ENCODE assay signal across 14 mouse cellular contexts in genomic region chr1:187226328-187227025, GRCm38 (mm10). TPM values are rescaled to one million over a fixed set of nuclear protein-coding genes. Genes with fewer than 3 reads are reported as not detected.
DNase-seq lines count a peak whose midpoint lies in the region; ATAC-seq and TF ChIP-seq lines count a peak whose summit lies in the region.
"Had no signal": no experiment of that assay in that cellular context is flagged by ENCODE, and none has a peak within 500 bp of the region (broad histone marks: within the 10 kb centered on the region; RNA-seq: fewer than 3 reads in every experiment).

No protein-coding gene starts in this region.

- peaks cover 10% of the 10 kb centered on the region for H3K4me1 ChIP-seq in heart, adult 2 months (ENCODE audit: control insufficient read depth, insufficient read depth, low read length)
- peaks cover 11% of the 10 kb centered on the region; the same call in 1 of the 2 replicates for H3K4me1 ChIP-seq in lung, embryonic 14.5 days (ENCODE audit: insufficient read depth)
- H3K4me1 ChIP-seq in heart, postnatal 0 days (ENCODE audit: control insufficient read depth, insufficient read depth) = peaks cover 8% of the 10 kb centered on the region
- H3K4me1 ChIP-seq: forebrain, embryonic 15.5 days had no signal

- H3K27ac ChIP-seq in heart, adult 2 months = peak overlapping the region; percentile 67
- H3K27ac ChIP-seq in lung, embryonic 14.5 days (ENCODE audit: low read depth) = no peak overlapping the region
- peak overlapping the region; percentile 52 for H3K27ac ChIP-seq in heart, postnatal 0 days (ENCODE audit: low read depth)
- H3K27ac ChIP-seq: forebrain, embryonic 15.5 days had no signal

- peaks cover 3% of the 10 kb centered on the region for H3K79me2 ChIP-seq in heart, adult 2 months (replicated peaks; ENCODE audit: control insufficient read depth, insufficient read depth, low read length)

- TF ChIP-seq POLR2A in heart, adult 2 months (IDR thresholded peaks at IDR 0.05; ENCODE audit: insufficient read depth, low read depth, low read length) = no peak

- TF ChIP-seq EP300 in heart, adult 2 months (IDR thresholded peaks at IDR 0.05; ENCODE audit: insufficient read depth, low read depth, low read length) = no peak
- no peak for TF ChIP-seq EP300 in heart, postnatal 0 days (IDR thresholded peaks at IDR 0.05; ENCODE audit: low read depth)

- no peaks in the 10 kb centered on the region for H3K9me3 ChIP-seq in lung, embryonic 14.5 days (ENCODE audit: low read depth, low read length)
- no peaks in the 10 kb centered on the region for H3K9me3 ChIP-seq in heart, postnatal 0 days (replicated peaks; ENCODE audit: control insufficient read depth, low read length)
- H3K9me3 ChIP-seq: forebrain, embryonic 15.5 days had no signal

- peak overlapping the region; percentile 20; the same call in 1 of the 2 replicates for H3K4me3 ChIP-seq in heart, adult 2 months
- no peak overlapping the region for H3K4me3 ChIP-seq in lung, embryonic 14.5 days (ENCODE audit: low read depth, low read length)
- H3K4me3 ChIP-seq in heart, postnatal 0 days (ENCODE audit: low read depth, low read length) = no peak overlapping the region
- H3K4me3 ChIP-seq: forebrain, embryonic 15.5 days had no signal

- peaks cover 8% of the 10 kb centered on the region for H3K36me3 ChIP-seq in heart, adult 2 months (ENCODE audit: control insufficient read depth, insufficient read depth, low read length)
- H3K36me3 ChIP-seq in lung, embryonic 14.5 days (ENCODE audit: insufficient read depth) = peaks cover 20% of the 10 kb centered on the region
- 0 out of 2 replicates have a peak, but pooled peaks cover 6% of the 10 kb centered on the region for H3K36me3 ChIP-seq in heart, postnatal 0 days (replicated peaks; ENCODE audit: control insufficient read depth, insufficient read depth, low read length)
- H3K36me3 ChIP-seq: forebrain, embryonic 15.5 days had no signal

- H3K4me2 ChIP-seq in lung, embryonic 14.5 days = no peak overlapping the region
- H3K4me2 ChIP-seq in heart, postnatal 0 days (ENCODE audit: low read depth, low read length) = peak overlapping the region; percentile 11; the same call in 1 of the 2 replicates
- H3K4me2 ChIP-seq: forebrain, embryonic 15.5 days had no signal

- intact Hi-C loops in heart, adult 2 months (cut with DNase I) = no loop called here
- intact Hi-C loops in heart, postnatal 14 days (cut with DNase I) = no loop called here

- H3K9ac ChIP-seq in heart, adult 2 months (ENCODE audit: low read depth, low read length) = peak overlapping the region; percentile 20; the same call in 1 of the 2 replicates
- no peak overlapping the region for H3K9ac ChIP-seq in lung, embryonic 14.5 days
- no peak overlapping the region for H3K9ac ChIP-seq in heart, postnatal 0 days (replicated peaks; ENCODE audit: low read depth, low read length)
- H3K9ac ChIP-seq: forebrain, embryonic 15.5 days had no signal

- DNase-seq in heart, adult 2 months = no peak
- DNase-seq in heart, postnatal 14 days = no peak
- DNase-seq in lung, embryonic 14.5 days = peak; percentile 53
- DNase-seq in lung, postnatal 36 days = no peak
- DNase-seq in heart, postnatal 0 days (ENCODE audit: low spot score) = peak; percentile 16
- DNase-seq in cerebellum, adult 18-20 months = no peak
- DNase-seq: adrenal gland, adult 2 months; kidney, adult 8-10 months; right cerebral cortex, postnatal 25 days had no signal

- 30% methylated on average over 11 of the region's 11 CpGs for WGBS in heart, adult 2 months
- WGBS in lung, embryonic 14.5 days = 49% methylated on average over 11 of the region's 11 CpGs
- 29% methylated on average over 11 of the region's 11 CpGs for WGBS in heart, postnatal 0 days

- TF ChIP-seq CTCF in heart, adult 2 months (IDR thresholded peaks at IDR 0.05) = peak; percentile 13; the same call in 1 of the 2 replicates
- no peak for TF ChIP-seq CTCF in lung, embryonic 14.5 days (IDR thresholded peaks at IDR 0.05; ENCODE audit: low read depth)
- TF ChIP-seq CTCF in heart, postnatal 0 days (IDR thresholded peaks at IDR 0.05; ENCODE audit: low read depth) = no peak

- peak; percentile 44; the same call in 1 of the 2 replicates for ATAC-seq in lung, embryonic 14.5 days (ENCODE audit: insufficient read depth)
- 0 out of 2 replicates have a peak, but pooled peaks have one; percentile 41 for ATAC-seq in heart, postnatal 0 days (ENCODE audit: insufficient read depth, low read depth)
- peak; percentile 67 for ATAC-seq in megakaryocyte-erythroid progenitor cell, adult 5-6 weeks (replicated peaks; ENCODE audit: low FRiP score, low TSS enrichment, poor library complexity, severe bottlenecking)
- no peak for ATAC-seq in granulocyte monocyte progenitor cell, adult 5-6 weeks (replicated peaks; ENCODE audit: poor library complexity, severe bottlenecking)
- ATAC-seq: forebrain, embryonic 15.5 days; midbrain, embryonic 16.5 days had no signal

- H3K27me3 ChIP-seq in heart, adult 2 months (ENCODE audit: control insufficient read depth, insufficient read depth, low read length) = no peaks in the 10 kb centered on the region
- no peaks in the 10 kb centered on the region for H3K27me3 ChIP-seq in lung, embryonic 14.5 days (ENCODE audit: insufficient read depth, low read length)
- no peaks in the 10 kb centered on the region for H3K27me3 ChIP-seq in heart, postnatal 0 days (ENCODE audit: control insufficient read depth, insufficient read depth, low read length)
- H3K27me3 ChIP-seq: forebrain, embryonic 15.5 days had no signal

RNA-seq across cellular contexts. Expression of gene Gpatch2, which starts 11.2 kb away (rescaled TPM):
- 10 to 100 TPM; 10.1 to 10.5 TPM for total RNA-seq in heart, adult 2 months (2021)
- polyA plus RNA-seq in heart, adult 2 months (2012; rRNA removed) = 5.9 and 8.6 TPM in 2 replicates
- 10 to 100 TPM; 13.1 to 14.0 TPM for total RNA-seq in heart, postnatal 14 days (2021)
- 20.2 and 20.8 TPM in 2 replicates for polyA plus RNA-seq in lung, embryonic 14.5 days (2014; fragmentation: Nextera tagmentation; extraction: Ambion mirVana)
- total RNA-seq in heart, postnatal 0 days (2014; rRNA removed; ENCODE audit: low replicate concordance) = 9.2 and 11.8 TPM in 2 replicates
- 6.9 and 7.4 TPM in 2 replicates for polyA plus RNA-seq in heart, postnatal 0 days (2015; fragmentation: Nextera tagmentation; extraction: Ambion mirVana)
- total RNA-seq in megakaryocyte-erythroid progenitor cell, adult 5-6 weeks (2014; fragmentation: Nextera tagmentation) = 14.2 and 21.7 TPM in 2 replicates
- total RNA-seq in megakaryocyte-erythroid progenitor cell, adult 5-6 weeks (2017) = 20.7 and 27.2 TPM in 2 replicates
- total RNA-seq in granulocyte monocyte progenitor cell, adult 5-6 weeks (2014; fragmentation: Nextera tagmentation) = 10.6 and 11.2 TPM in 2 replicates
- 13.3 and 18.6 TPM in 2 replicates for total RNA-seq in granulocyte monocyte progenitor cell, adult 5-6 weeks (2017)

RNA-seq across cellular contexts. Expression of gene Spata17, which starts 11.2 kb away (rescaled TPM):
- 1 to 10 TPM in 1 of 2 experiments, under 1 TPM in 1; 0.29 to 1.6 TPM for total RNA-seq in heart, adult 2 months (2021)
- 0.66 and 0.82 TPM in 2 replicates for polyA plus RNA-seq in heart, adult 2 months (2012; rRNA removed)
- total RNA-seq in heart, postnatal 14 days (2021) = under 1 TPM; 0.56 to 0.79 TPM
- 0.51 and 0.89 TPM in 2 replicates for polyA plus RNA-seq in lung, embryonic 14.5 days (2014; fragmentation: Nextera tagmentation; extraction: Ambion mirVana)
- 0.15 TPM in 1 of 2 replicates, not detected in the other for total RNA-seq in heart, postnatal 0 days (2014; rRNA removed; ENCODE audit: low replicate concordance)
- polyA plus RNA-seq in heart, postnatal 0 days (2015; fragmentation: Nextera tagmentation; extraction: Ambion mirVana) = 1.1 and 1.2 TPM in 2 replicates
- total RNA-seq in megakaryocyte-erythroid progenitor cell, adult 5-6 weeks (2014; fragmentation: Nextera tagmentation) = 0.32 and 0.44 TPM in 2 replicates
- total RNA-seq in megakaryocyte-erythroid progenitor cell, adult 5-6 weeks (2017) = not detected in 2 replicates
- not detected in 2 replicates for total RNA-seq in granulocyte monocyte progenitor cell, adult 5-6 weeks (2014; fragmentation: Nextera tagmentation)
- 0.62 TPM in 1 of 2 replicates, not detected in the other for total RNA-seq in granulocyte monocyte progenitor cell, adult 5-6 weeks (2017)
- total RNA-seq: neutrophil, adult 5-6 weeks had no signal

Comparison
In these comparisons a context has a peak if more than half of its experiments do, and no peak if none do; other contexts are left out.
1. DNase-seq: peak in lung, embryonic 14.5 days (single experiment) and heart, postnatal 0 days (single experiment); none in heart, adult 2 months (0 of 2), heart, postnatal 14 days (0 of 2), lung, postnatal 36 days (single experiment) and cerebellum, adult 18-20 months (0 of 2).